Mouse (Mus musculus) liver, embryonic 14.5 days (tissue): ENCODE data around the gene Bcl9. TPM values are rescaled to one million over a fixed set of nuclear protein-coding genes. Genes with fewer than 3 reads are reported as not detected.

Source experiments
- ATAC-seq: fragments of 200-750 bp; cut with Nextera tagmentation; 2 replicates; pipeline ENCODE4 v1.8.0; 2017; ENCODE audit warnings: moderate number of reproducible peaks, mild to moderate bottlenecking, moderate library complexity; ENCODE audit not compliant: insufficient read depth
- DNase-seq, 3 experiments: peaks; one replicate each; pipeline ENCODE4 v3.0.0-alpha.2; 2012 to 2013; ENCODE audit warnings: low read depth in 3 of 3, low spot score in 3 of 3
- H3K27ac ChIP-seq: fragments of 300-500 bp; sonication (generic); 2 replicates; pipeline ENCODE4 v1.5.1; 2014; ENCODE audit warnings: moderate library complexity, mild to moderate bottlenecking, control low read depth, inconsistent platforms
- H3K27me3 ChIP-seq: fragments of 300-500 bp; sonication (generic); 2 replicates; pipeline ENCODE4 v1.6.1; 2014; ENCODE audit warnings: mild to moderate bottlenecking, low read length, moderate library complexity; ENCODE audit not compliant: control insufficient read depth, insufficient read depth
- H3K36me3 ChIP-seq: fragments of 300-500 bp; sonication (generic); replicated peaks from 2 replicates; pipeline ENCODE4 v1.6.1; 2014; ENCODE audit warnings: low read depth; ENCODE audit not compliant: control insufficient read depth, insufficient read depth
- H3K4me1 ChIP-seq, 2 experiments: fragments of 200-500 bp in 1 of 2; fragments of 300-500 bp in 1 of 2; sonication (generic) in 1 of 2; replicated peaks; 2 replicates each; pipeline ENCODE4 v1.6.1; 2012 to 2014; ENCODE audit warnings: antibody characterized with exemption in 1 of 2, inconsistent platforms in 1 of 2, low read length in 1 of 2; ENCODE audit not compliant: control insufficient read depth in 2 of 2, insufficient read depth in 2 of 2
- H3K4me2 ChIP-seq: fragments of 300-500 bp; sonication (generic); 2 replicates; pipeline ENCODE4 v1.6.1; 2014; ENCODE audit warnings: low read depth, mild to moderate bottlenecking, control low read depth, moderate library complexity
- H3K4me3 ChIP-seq, 2 experiments: fragments of 200-500 bp in 1 of 2; fragments of 300-500 bp in 1 of 2; sonication (generic) in 1 of 2; 2 replicates each; pipeline ENCODE4 v1.5.1; 2012 to 2014; ENCODE audit warnings: low read depth in 2 of 2, low read length in 2 of 2, mild to moderate bottlenecking in 2 of 2, control low read depth in 1 of 2, inconsistent platforms in 1 of 2, moderate library complexity in 1 of 2; ENCODE audit not compliant: insufficient read depth in 1 of 2
- H3K9ac ChIP-seq: fragments of 300-500 bp; sonication (generic); replicated peaks from 2 replicates; pipeline ENCODE4 v1.6.1; 2014; ENCODE audit warnings: mild to moderate bottlenecking, control low read depth, moderate library complexity
- H3K9me3 ChIP-seq: fragments of 300-500 bp; sonication (generic); 2 replicates; pipeline ENCODE4 v1.6.1; 2016; ENCODE audit warnings: low read length, mixed read lengths; ENCODE audit not compliant: control insufficient read depth
- CTCF ChIP-seq: IDR thresholded peaks from 2 replicates; pipeline ENCODE4 v1.5.1; 2016; ENCODE audit warnings: antibody characterized with exemption, low read depth, control low read depth
- EP300 ChIP-seq: IDR thresholded peaks from 2 replicates; pipeline ENCODE4 v1.6.1; 2016; ENCODE audit warnings: antibody characterized with exemption, low read depth
- WGBS: fragments of 180-500 bp; shearing (Covaris S2); extraction: QIAGEN DNeasy Blood & Tissue Kit; methylation state at CpG from one replicate; pipeline ENCODE4 v1.1.7; 2014; ENCODE audit not compliant: insufficient replicate concordance; 5-methylcytosine and 5-hydroxymethylcytosine counted together
- polyA plus RNA-seq, 2 experiments: library from polyadenylated mRNA; depleted of rRNA in 1 of 2; stranded (reverse) in 1 of 2; unstranded in 1 of 2; fragments of >200 nt; fragmentation: Nextera tagmentation in 1 of 2; extraction: Ambion mirVana in 1 of 2; gene quantifications; 2 replicates each; pipeline versions ENCODE4 v1.2.1 to v1.2.3; 2012 to 2014

The Bcl9 gene
- polyA plus RNA-seq, 2 experiments: 1.6 to 2.4 TPM

- Histone ChIP-seq H3K27ac (no peak overlapping the region), H3K4me2 (no peak overlapping the region), H3K4me3 (no peak overlapping the region), H3K9me3 (no peaks in the 10 kb centered on the region), H3K36me3 (no peaks in the 10 kb centered on the region), H3K27me3 (no peaks in the 10 kb centered on the region), H3K4me1 (no peaks in the 10 kb centered on the region; a peak in 1 of 4 replicates), H3K9ac (no peak overlapping the region)
- WGBS: 55% methylated on average over 10 of the region's 10 CpGs
- ATAC-seq (no peak), DNase-seq (no peak)
- TF ChIP-seq EP300 (no peak), CTCF (no peak)
Measured at GRCm38 (mm10) chr3:97298856-97299465, 1.2 kb upstream of the Bcl9 start.

- peak overlapping the region; percentile 49 to 67 for H3K4me3 ChIP-seq
- H3K4me1 ChIP-seq: no peaks in the 10 kb centered on the region; a peak in 1 of 4 replicates
- no peaks in the 10 kb centered on the region for H3K27me3 ChIP-seq
- 12% methylated on average over 16 of the region's 16 CpGs for WGBS
- H3K9me3 ChIP-seq: no peaks in the 10 kb centered on the region
- H3K27ac ChIP-seq: no peak overlapping the region
- DNase-seq (no peak), ATAC-seq (peak; percentile 28; the same call in 1 of the 2 replicates)
- no peak overlapping the region; the same call in none of the 2 replicates for H3K9ac ChIP-seq
- H3K36me3 ChIP-seq: no peaks in the 10 kb centered on the region
- peak overlapping the region; percentile 61 for H3K4me2 ChIP-seq
- 0 out of 2 replicates have a peak, but pooled peaks have one; percentile 1 for TF ChIP-seq CTCF
- TF ChIP-seq EP300: no peak
Measured at GRCm38 (mm10) chr3:97296941-97297552, 670 bp downstream of the Bcl9 start.

- ATAC-seq (no peak), DNase-seq (no peak)
- Histone ChIP-seq H3K9me3 (no peaks in the 10 kb centered on the region), H3K4me2 (no peak overlapping the region), H3K9ac (no peak overlapping the region), H3K4me3 (no peak overlapping the region), H3K27me3 (no peaks in the 10 kb centered on the region), H3K4me1 (no peaks in the 10 kb centered on the region; a peak in 1 of 4 replicates), H3K36me3 (no peaks in the 10 kb centered on the region), H3K27ac (no peak overlapping the region)
- 61% methylated on average over 9 of the region's 9 CpGs for WGBS
- TF ChIP-seq CTCF (no peak), EP300 (no peak)
Measured at GRCm38 (mm10) chr3:97294334-97294733, 3.4 kb downstream of the Bcl9 start.

GRCm38 (mm10) chr3:97284878-97285277 lies 12.8 kb downstream of the Bcl9 start:
- Histone ChIP-seq H3K4me2 (no peak overlapping the region), H3K9me3 (no peaks in the 10 kb centered on the region), H3K4me1 (no peaks in the 10 kb centered on the region), H3K9ac (no peak overlapping the region), H3K27me3 (no peaks in the 10 kb centered on the region), H3K27ac (no peak overlapping the region), H3K36me3 (no peaks in the 10 kb centered on the region), H3K4me3 (no peak overlapping the region)
- 69% methylated on average over 4 of the region's 4 CpGs for WGBS
- TF ChIP-seq EP300 (no peak), CTCF (no peak)
- DNase-seq: no peak
- ATAC-seq: no peak

GRCm38 (mm10) chr3:97284056-97284455 lies 13.7 kb downstream of the Bcl9 start:
- Histone ChIP-seq H3K9ac (no peak overlapping the region), H3K27ac (no peak overlapping the region), H3K4me3 (no peak overlapping the region), H3K9me3 (no peaks in the 10 kb centered on the region), H3K4me2 (no peak overlapping the region), H3K27me3 (no peaks in the 10 kb centered on the region), H3K4me1 (no peaks in the 10 kb centered on the region), H3K36me3 (no peaks in the 10 kb centered on the region)
- 70% methylated on average over 9 of the region's 9 CpGs for whole genome bisulfite sequencing
- DNase-seq (no peak), ATAC-seq (no peak)
- TF ChIP-seq EP300 (no peak), CTCF (no peak)
